Mouse (Mus musculus) small intestine, adult 2 months (tissue): ENCODE data around the gene Tceanc2.

Source experiments
- CTCF ChIP-seq: fragments of 200-500 bp; IDR thresholded peaks from 2 replicates; pipeline ENCODE4 v1.5.1; 2012; ENCODE audit warnings: low read depth, mild to moderate bottlenecking, control low read depth, inconsistent platforms, low read length, moderate library complexity, mixed read lengths; ENCODE audit not compliant: insufficient replicate concordance, insufficient read length; ENCODE audit errors: extremely low read depth
- POLR2A ChIP-seq: fragments of 200-500 bp; IDR thresholded peaks from 2 replicates; pipeline ENCODE4 v1.6.1; 2012; ENCODE audit warnings: low read depth, mild to moderate bottlenecking, control low read depth, inconsistent platforms, low read length, moderate library complexity

DNA sequence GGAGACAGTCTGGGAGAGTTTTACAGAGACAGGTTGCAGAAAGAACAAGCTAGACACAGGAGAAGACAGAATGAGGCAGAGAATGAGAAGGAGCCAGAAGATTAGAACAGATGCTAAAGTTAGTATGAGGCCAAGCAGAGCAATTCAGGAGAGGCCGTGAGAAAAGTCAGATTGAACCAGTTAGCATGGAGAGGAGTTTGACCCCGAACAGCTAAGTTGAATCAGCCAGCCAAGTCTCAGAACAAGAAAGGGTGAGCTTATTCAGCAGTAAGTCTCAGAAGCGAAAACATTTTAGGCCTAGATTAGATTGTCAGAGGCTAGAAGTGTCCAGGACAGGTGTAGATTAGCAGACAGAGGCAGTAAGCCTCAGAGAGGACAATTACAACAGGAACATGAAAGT lies 42.4 kb downstream of the Tceanc2 start:
- TF ChIP-seq CTCF, result no peak
- TF ChIP-seq POLR2A, result no peak
